Mouse (Mus musculus) testis, adult 2 months (tissue): ENCODE measurements around the gene Cic. TPM values are rescaled to one million over a fixed set of nuclear protein-coding genes. Genes with fewer than 3 reads are reported as not detected.

Experiments used
- H3K27ac ChIP-seq: fragments of 200-500 bp; 2 replicates; pipeline ENCODE4 v1.5.1; 2012; ENCODE audit warnings: low read depth, low read length; ENCODE audit not compliant: control insufficient read depth, insufficient read depth
- H3K27me3 ChIP-seq: fragments of 200-500 bp; 2 replicates; pipeline ENCODE4 v1.6.1; 2012; ENCODE audit warnings: mild to moderate bottlenecking, low read length, moderate library complexity; ENCODE audit not compliant: control insufficient read depth, insufficient read depth
- H3K36me3 ChIP-seq: fragments of 200-500 bp; 2 replicates; pipeline ENCODE4 v1.6.1; 2012; ENCODE audit warnings: mild to moderate bottlenecking, low read length; ENCODE audit not compliant: control insufficient read depth, insufficient read depth
- H3K4me1 ChIP-seq: fragments of 200-500 bp; 2 replicates; pipeline ENCODE4 v1.6.1; 2012; ENCODE audit warnings: low read length; ENCODE audit not compliant: control insufficient read depth, insufficient read depth
- H3K4me3 ChIP-seq: fragments of 200-500 bp; 2 replicates; pipeline ENCODE4 v1.5.1; 2012; ENCODE audit warnings: low read depth, mild to moderate bottlenecking, low read length, moderate library complexity, mixed read lengths; ENCODE audit not compliant: control insufficient read depth
- CTCF ChIP-seq: fragments of 200-500 bp; IDR thresholded peaks from 2 replicates; pipeline ENCODE4 v1.5.1; 2012; ENCODE audit warnings: low read depth, mild to moderate bottlenecking, inconsistent platforms, low read length, moderate library complexity; ENCODE audit not compliant: control insufficient read depth, insufficient read depth, insufficient replicate concordance
- POLR2A ChIP-seq: fragments of 200-500 bp; IDR thresholded peaks from 2 replicates; pipeline ENCODE4 v1.6.1; 2012; ENCODE audit warnings: low read depth, mild to moderate bottlenecking, inconsistent platforms, low read length, moderate library complexity; ENCODE audit not compliant: control insufficient read depth
- polyA plus RNA-seq: library from polyadenylated mRNA; depleted of rRNA; stranded (reverse); fragments of >200 nt; gene quantifications from 2 replicates; pipeline ENCODE4 v1.2.3, GENCODE M21; 2012

Cic gene
- polyA plus RNA-seq, 1 experiment = 41.8 TPM

DNA sequence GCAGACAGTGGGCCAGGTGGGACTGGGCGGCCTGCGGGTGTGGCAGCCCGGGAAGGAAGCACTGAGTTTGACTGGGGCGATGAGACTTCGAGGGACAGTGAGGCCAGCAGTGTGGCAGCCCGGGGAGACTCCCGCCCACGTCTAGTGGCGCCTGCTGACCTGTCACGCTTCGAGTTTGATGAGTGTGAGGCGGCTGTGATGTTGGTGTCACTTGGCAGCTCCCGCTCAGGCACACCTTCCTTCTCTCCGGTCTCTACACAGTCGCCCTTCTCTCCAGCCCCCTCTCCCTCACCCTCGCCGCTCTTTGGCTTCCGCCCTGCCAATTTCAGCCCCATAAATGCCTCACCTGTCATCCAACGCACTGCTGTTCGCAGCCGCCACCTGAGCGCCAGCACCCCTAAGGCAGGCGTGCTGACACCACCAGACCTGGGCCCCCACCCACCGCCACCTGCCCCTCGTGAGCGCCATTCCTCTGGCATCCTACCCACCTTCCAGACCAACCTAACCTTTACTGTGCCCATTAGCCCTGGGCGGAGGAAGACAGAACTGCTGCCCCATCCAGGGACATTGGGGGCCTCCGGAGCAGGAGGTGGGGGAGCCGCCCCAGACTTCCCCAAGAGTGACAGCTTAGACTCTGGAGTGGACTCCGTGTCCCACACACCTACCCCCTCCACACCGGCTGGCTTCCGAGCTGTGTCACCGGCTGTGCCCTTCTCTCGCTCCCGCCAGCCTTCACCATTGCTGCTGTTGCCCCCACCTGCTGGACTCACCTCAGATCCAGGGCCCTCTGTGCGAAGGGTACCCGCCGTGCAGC is 5.1 kb downstream of the Cic start:
- Histone ChIP-seq H3K27ac (no peak overlapping the region), H3K36me3 (no peaks in the 10 kb centered on the region), H3K4me1 (peaks cover 12% of the 10 kb centered on the region), H3K4me3 (no peak overlapping the region), H3K27me3 (no peaks in the 10 kb centered on the region)
- TF ChIP-seq CTCF (no peak), POLR2A (no peak)

GRCm38 (mm10) chr7:25273259-25274241 is 6.0 kb downstream of the Cic start:
- Histone ChIP-seq H3K27me3 (no peaks in the 10 kb centered on the region), H3K4me3 (no peak overlapping the region), H3K36me3 (no peaks in the 10 kb centered on the region), H3K4me1 (peaks cover 13% of the 10 kb centered on the region), H3K27ac (no peak overlapping the region)
- TF ChIP-seq POLR2A (no peak), CTCF (no peak)

DNA sequence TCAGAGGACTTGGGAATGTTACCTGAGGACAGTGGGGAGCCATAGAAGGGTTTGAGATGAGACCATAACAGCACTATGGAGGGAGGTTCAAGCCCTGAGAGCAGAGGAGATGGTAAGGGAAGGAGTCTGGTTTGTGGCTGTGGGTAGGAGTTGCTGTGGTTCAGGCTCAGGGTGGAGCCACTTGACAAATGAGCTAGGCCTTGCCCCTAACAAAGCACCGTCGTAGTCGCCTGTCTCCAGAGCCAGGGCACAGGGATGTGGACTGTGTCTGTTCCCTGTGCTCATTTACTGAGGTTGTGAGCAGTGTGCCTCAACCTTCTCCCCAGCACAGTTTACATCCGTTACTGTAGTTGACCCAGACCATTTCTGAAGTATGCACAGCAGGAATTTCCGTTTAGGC is 7.1 kb downstream of the Cic start:
- Histone ChIP-seq H3K27me3 (no peaks in the 10 kb centered on the region), H3K36me3 (no peaks in the 10 kb centered on the region), H3K4me3 (no peak overlapping the region), H3K4me1 (peaks cover 15% of the 10 kb centered on the region), H3K27ac (no peak overlapping the region)
- TF ChIP-seq POLR2A (no peak), CTCF (no peak)

DNA sequence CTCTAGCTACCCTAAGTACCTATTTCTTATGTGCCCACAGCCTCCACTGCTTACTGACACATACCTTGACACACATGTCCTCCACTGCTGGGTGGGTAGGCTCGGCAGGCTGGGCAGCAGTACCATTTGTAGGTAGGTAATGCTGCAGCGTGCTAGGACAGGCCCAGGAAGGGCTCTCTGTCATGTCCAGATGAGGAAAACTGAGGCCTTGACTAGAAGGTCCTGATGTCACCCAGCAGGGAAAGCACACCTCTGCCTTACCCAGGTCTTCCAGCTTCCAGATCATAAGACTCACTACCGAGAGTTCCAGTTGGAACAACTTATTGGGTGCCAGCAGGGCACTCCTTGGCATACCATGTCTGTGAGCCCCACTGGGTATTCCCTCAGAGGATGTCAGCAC is 7.5 kb downstream of the Cic start:
- Histone ChIP-seq H3K4me1 (peaks cover 19% of the 10 kb centered on the region), H3K27me3 (no peaks in the 10 kb centered on the region), H3K27ac (no peak overlapping the region), H3K36me3 (no peaks in the 10 kb centered on the region), H3K4me3 (no peak overlapping the region)
- TF ChIP-seq CTCF (no peak), POLR2A (no peak)

DNA sequence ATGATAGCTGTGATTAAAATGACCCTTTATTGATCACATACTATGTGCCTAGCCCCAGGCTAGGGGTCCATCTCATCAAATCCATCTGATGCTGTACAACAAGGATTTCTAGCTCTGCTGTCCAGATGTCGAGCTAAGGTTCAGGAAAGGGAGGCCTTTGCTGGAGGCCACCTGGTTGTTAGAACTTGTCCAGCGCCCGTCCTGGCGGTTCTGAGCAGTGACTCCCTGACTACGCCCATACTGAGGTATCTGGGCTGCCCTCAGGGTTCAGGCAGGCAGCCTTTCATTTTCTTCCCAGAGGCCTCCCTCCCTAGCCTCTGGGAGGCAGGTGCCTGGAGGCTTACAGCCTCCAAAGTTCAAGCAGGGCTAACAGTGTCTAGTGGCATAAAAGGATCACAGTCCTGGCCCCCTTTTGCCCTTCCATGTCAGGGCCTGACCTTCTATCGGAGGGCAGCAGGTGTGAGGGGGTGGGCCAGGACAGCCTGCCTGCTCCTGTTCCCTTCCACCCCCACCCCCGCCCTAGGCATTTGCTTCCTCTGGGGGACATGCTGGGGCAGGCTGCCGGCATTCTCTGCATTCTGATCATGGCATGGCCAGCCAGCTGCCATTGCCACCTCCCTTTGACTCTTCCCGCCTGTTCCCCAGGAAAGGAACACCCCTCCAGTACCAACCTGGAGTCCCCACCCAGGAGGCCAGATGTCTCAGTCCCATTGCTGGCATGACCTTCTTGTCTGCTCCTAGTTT is 8.2 kb downstream of the Cic start:
- no peaks in the 10 kb centered on the region for H3K27me3 ChIP-seq
- peaks cover 26% of the 10 kb centered on the region for H3K4me1 ChIP-seq
- TF ChIP-seq POLR2A = no peak
- TF ChIP-seq CTCF = no peak
- no peaks in the 10 kb centered on the region for H3K36me3 ChIP-seq
- no peak overlapping the region for H3K27ac ChIP-seq
- H3K4me3 ChIP-seq = no peak overlapping the region

DNA sequence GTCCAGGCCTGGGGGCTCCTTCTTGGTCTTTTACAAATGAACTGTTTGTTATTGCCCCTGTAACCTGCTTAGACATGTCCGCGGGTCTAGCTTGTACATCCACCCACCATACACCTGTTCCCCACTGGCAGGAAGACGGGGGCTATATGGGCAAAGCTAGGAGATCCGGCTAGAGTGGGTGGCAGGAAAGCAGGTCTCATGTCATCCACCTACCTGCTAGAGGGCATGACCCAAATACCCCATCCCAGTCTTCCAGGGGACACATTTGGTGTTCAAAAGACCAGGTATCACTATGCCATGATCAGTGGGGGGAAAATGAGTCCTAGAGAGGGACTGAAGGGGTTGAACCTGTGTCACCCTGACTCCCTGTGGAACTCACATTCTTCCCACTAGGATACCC is 9.9 kb downstream of the Cic start:
- Histone ChIP-seq H3K36me3 (no peaks in the 10 kb centered on the region), H3K4me1 (peaks cover 36% of the 10 kb centered on the region), H3K27me3 (no peaks in the 10 kb centered on the region), H3K4me3 (no peak overlapping the region), H3K27ac (no peak overlapping the region)
- TF ChIP-seq CTCF (no peak), POLR2A (no peak)

DNA sequence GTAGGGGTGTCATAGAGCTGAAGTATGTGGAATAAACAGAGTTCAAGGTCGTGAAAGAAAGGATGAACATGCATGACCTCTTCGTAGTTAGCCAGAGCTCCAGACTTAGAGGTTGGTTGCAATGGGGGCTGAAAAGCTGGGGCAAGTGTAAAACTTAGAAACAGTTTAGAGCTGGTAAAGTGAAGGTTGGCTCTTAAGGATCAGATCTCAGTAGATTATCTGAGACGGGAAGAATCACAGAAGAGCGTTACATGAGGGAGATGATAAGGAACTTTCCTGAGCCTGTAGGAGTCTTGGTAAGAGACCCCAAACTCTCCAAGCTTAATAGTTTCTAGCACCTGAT is 10.5 kb downstream of the Cic start:
- Histone ChIP-seq H3K4me1 (peaks cover 39% of the 10 kb centered on the region), H3K4me3 (no peak overlapping the region), H3K27ac (no peak overlapping the region), H3K36me3 (no peaks in the 10 kb centered on the region), H3K27me3 (no peaks in the 10 kb centered on the region)
- TF ChIP-seq POLR2A = no peak
